Mouse (Mus musculus) c-Kit-positive CD71-positive TER-119-positive erythroid progenitor cells, embryonic 14.5 days (primary cell): ENCODE data around the gene Acbd7.
A peak's percentile ranks its signal among the peaks of the same experiment; 100 is the strongest.

Experiments used
- DNase-seq: peaks from one replicate; pipeline ENCODE4 v3.0.0-alpha.2; 2013; ENCODE audit warnings: low spot score

Acbd7 gene

DNA sequence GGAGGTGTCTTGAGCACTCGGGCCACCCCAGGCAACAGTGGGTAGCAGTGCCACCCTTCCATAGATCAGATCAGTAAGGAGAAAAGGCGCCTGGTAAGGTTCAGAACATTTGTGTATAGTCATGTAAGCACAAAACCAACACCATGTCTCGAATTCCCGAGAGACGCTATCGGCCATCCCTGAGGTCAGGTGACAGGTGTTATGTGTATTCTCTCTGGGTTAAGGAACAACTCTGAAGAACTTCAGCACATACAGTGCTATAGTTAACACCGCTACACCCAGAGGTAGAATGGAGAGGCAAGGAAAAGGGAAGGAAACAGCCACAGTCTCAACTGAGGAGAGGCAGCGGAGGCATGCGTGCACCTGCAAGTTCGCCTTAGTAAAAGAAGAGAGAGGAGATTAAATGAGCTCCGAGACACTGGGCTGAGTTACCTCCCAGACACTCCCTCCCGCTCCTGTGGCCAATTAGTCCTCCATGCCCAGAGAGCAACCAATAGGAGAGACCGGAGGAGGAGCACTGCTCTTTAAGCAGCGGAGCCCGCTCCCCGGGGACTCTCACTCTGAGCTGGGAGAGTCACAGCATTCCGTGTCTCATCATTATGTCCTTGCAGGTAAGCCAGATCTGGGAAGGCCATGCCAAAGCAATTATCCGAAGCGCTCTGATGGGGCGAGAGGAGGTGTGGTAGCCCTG is at the start of gene Acbd7:
TSS of gene Acbd7 (plus strand) at position 558 of the 691 bp plus-strand sequence.
- DNase-seq = peak; percentile 79

DNA sequence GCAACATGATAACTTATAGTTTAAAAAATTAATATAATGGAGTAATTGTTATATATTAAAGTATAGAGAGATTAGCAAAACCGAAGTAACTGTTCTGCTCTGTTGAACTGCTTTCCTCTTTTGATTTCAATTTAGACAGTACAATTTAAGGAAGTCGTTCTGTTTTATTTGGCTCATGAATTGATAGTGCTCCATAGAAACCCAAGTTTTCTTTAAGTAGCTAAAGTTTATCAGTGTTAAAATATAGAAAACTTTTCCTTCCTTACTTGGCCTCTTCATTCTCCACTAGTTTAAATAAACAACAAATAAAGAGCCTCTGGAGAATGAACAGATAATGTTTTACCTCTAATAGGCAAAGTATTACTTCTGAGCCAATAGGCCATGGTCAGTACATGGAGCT is 49.7 kb upstream of the Acbd7 start:
- DNase-seq = no peak

DNA sequence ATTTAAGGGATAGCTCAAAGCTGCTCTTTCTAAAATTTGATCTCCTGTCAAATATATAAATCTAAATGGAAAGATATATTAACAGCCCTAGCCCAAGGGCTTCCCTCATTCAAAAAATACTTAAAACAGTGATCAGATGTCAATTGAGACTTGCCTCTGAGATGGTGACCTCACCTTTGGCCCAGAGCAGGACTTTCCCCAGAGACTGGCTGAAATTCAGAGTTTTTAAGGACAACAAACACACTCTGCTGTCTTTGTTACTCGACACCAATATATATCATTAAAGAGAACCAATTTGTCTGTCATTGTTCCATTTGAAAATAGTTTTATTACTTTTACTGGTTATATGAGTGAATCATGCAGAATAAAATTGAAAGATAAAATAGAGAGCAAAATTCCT is 46.4 kb upstream of the Acbd7 start:
- no peak for DNase-seq

DNA sequence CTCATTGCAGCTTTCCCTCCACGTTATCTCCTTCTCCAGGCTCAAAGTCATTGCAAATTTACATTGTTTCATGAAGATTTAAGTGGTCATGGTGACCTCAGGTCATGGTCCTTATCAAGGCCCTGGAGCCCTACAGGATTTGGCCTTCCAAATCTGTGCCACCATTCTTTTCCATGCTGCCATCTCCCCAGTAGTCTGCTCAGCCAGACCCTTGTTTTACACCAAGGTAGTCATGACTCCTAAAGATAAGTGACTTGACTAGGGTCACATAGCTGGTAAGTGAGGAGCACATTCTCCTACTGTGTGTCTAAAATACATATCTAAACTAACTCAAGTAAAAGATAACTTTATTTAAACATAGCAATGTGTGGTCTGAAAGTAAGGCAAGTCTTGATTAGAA is 43.8 kb upstream of the Acbd7 start:
- no peak for DNase-seq

DNA sequence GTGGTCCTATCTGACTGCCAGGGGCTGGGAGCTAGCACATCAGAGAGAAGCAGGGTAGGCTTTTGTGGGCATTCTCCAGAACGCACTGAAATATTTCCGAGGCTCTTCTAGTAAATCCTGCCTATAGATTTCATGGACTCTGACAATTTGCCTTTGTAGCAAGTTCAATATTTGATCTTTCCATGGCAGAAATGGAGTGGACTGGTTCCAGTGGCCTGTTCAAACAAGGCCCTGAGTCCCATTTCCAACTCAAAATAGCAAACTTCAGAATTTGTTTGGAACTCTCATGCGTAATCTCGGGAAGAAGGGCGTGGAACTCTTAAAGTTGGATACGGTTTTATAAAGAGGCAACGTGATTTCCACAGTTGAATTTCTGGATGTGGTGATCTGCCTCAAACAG is 40.1 kb upstream of the Acbd7 start:
- DNase-seq = no peak

DNA sequence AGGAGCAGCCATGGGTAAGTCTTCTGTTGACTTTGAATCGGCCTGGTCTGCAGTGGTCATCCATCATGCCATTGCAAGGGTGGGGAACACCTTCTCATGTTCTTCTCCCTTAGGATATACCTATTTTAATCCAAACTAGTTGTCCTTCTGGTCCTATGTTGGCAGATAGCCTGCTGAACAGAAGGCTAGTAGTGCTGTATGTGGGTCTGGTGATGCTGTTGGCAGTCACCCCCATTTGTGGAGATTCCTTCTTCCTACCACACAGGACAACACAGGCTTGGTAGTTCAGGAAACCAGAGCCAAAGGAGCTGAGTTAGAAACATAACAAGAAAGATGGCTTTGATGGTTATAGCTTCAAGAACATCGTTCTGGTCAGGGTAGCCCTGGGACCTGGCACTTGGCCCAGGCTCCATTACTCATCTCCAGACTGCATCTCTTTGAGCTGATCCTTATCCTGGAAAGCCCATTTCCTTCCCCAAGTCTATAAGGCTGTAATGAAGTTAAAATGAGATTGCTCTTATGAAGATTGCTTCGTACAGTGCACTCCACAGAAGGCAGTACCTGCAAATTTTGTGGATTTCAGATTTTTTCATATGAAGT is 30.4 kb upstream of the Acbd7 start:
- DNase-seq = no peak

DNA sequence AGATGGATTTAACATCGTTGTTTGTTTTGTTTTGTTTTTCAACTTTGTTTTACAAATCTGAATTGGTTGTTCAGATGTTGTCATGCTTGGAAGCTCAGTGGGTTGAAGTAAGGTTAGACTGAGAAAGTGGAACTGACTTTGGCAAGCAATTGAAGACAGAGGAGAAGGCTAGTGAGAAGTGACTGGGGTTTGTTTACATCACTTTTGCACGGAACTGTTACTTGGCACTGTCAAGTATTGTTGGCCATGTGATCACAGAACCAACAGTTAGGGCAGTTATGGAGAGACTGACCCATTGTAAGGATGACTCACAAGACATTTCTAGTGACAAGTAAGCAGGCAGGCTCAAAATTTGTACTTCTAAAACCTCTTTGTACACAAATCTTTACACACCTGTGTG is 12.8 kb upstream of the Acbd7 start:
- no peak for DNase-seq

DNA sequence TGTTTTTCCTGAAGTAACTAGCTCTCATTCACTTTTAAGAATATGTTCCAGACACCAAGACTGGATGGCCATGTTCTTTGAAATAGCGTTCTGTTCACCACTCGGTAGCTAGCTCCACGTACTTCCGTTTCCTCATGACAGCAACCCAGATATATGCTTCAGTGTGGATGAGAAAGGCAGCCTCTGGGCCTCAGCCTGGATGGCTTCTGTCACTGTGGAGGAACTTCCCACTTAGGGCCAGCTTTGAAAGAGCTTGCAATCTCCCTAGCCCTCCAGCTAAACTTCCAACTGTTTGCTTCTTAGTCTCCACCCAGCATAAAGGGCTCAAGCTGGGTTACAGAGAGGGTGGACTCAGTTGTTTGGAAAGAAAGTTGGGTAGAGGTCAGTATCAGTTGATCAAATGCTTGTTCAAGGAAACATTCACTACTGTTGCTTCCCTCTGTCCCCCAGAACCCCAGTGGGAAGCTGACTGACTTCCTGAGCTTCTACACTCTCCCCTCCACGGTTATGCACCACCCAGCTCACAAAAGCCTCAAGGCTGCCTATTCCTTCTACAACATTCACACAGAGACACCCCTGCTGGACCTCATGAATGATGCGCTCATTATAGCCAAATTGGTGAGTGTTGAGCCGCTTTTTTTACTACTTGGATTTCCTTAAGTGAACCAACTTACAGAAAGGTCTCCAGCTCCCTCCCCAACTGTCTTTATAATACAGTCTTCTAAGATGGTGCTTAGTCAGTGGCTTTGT is 11.4 kb upstream of the Acbd7 start:
- no peak for DNase-seq

DNA sequence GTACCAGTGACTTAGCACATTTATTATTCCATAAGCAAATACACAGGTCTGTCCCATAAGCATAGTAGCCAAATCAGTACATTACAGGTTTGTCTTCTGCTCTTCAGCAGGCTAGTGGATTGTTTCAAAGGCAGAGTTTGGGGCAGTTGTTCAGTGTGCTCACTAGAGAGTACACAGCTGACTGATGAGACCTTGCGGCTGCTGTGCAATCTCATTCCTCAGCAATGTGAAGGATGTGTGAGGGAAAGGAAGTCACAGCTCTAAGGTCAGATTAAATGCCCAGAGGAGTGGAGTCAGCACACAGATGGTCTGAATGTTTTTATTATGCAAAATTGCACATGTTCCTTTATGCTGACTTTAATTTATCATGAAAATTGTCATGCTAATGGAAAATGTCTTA is 9.4 kb upstream of the Acbd7 start:
- DNase-seq = no peak

DNA sequence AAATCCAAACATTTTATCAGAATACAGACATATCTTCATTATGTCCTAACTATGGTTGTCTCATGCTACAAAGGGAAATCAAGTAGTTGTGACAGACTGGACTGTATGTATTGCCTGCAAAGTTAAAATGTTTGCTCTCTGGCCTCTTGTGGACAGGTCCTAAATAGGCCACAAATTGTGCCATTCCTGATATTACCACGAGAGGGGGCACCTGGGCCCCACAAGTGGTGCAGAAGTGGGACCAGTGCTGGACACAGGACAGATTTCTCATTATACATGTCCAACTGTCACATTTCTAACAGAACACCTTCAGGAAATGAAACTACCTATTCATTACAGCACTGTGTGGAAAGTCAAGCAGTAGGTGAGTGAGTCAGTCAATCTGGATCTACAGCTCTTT is 8.6 kb upstream of the Acbd7 start:
- DNase-seq = peak; percentile 65

DNA sequence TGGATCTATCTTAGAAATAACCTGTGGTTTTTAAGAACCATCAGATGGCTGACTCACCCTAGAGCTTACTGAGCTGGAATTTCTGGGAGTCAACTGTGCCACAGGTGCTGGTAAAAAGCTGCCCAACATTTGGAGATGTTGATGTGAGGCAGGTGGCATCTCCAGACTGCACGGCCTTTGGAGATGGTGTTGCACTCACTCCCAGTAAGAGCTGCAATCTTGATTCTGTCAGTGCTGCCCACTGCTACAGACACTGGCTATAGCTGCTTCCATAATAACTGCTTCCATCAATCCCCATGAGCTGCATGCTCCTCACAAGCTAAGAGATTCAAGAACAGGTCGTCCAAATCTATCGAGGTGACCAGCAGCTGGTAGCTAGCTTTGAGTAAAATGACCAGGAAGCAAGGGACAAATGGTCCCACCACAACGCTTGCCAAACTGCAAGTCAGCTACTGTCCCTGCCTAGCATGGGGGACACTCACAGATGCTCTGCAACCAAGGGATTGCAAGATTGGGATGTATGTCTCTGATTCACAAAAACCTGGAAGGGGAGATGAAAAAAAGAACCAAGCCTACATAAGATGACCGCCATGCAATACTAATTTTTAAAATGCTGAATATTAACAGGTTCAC is 4.8 kb upstream of the Acbd7 start:
- no peak for DNase-seq

DNA sequence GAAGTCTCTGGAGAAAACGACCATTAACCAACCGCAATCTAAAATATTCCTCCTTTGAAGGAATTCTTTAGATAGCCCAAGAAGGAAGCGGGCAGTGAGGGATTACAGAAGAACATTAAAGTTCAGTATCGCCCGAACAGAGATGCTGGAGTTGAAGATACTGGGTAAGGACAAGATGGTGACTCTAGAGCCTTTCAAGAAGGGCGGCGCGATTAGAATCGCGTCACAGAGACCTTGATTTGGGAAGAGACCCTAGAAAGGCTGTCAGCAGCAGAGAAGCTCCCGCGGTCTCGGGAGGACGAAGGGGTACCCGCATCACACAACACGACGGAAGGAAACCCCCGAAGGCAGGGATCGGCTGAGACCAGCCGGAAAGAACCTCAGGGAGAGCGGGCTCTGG is 3.9 kb upstream of the Acbd7 start:
- DNase-seq = peak; percentile 53

DNA sequence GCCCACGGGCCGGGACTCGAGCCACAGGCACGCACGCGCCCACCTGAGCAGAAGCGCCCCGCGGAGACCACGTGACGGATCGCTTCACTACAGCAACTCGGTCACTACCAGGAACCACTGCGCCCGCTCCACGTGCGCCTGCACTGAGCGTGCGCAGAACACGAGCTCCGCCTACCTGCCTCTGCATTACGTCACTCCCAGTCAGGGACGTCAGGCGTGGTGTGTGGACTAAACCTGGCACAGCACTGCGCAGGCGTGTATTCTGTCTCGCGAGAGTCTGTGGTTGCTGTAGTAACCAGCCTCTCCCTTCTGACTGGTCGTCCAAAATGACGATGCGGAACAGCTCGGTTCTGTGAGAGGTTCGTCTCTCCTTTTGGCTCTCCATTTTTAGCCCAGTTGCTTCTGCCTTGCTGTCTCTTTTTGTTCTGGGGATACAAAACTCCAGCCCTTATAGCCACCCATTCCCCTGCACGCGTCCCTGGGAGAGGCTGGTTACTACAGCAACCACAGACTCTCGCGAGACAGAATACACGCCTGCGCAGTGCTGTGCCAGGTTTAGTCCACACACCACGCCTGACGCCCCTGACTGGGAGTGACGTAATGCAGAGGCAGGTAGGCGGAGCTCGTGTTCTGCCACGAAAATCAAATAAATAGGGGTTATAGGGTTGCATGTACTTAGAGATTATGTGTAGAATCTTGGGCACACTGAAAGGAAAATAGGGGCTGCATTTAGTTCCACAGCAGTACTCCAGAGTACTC is 3.3 kb upstream of the Acbd7 start, which contains the start of gene Rpp38:
TSS of gene Rpp38 (minus strand) at position 160 of the 759 bp plus-strand sequence.
- peak; percentile 94 for DNase-seq

DNA sequence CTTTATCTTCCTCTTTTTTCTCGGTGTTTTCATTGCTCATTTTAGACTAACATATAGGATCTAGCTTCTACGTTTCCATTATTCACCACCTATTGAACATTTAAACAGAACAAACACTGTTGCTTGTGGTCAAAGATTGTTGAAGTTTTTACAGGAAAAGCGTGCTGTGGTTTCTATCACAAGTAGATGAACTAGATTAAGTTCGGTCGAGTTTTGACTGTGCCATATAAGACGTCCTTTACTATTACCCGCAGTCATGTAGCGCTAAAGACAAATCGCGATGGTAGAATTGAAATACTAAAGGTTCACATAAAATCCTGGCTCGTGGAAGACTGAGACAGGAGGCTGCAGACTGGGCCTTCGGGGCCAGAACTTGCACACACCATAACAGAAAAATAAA is 2.2 kb upstream of the Acbd7 start:
- no peak for DNase-seq

DNA sequence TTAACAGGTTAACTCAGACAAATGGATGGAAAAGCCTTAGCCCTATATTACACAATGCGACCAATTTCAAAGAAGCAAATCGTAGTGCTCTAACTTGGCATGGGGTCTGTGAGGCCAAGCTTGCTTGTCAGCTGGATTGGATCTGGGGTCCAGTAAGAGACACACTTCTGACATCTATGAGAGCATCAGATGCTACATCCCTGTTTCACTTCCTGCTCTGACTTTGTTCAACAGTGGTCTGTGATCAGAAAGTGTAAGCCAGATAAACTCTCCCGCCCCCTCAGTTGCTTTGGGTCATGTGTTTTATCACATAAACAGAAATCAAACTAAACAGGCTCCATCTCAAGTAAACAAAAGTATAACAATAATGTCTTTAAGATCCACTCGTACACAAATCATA is 12.5 kb downstream of the Acbd7 start:
- no peak for DNase-seq

DNA sequence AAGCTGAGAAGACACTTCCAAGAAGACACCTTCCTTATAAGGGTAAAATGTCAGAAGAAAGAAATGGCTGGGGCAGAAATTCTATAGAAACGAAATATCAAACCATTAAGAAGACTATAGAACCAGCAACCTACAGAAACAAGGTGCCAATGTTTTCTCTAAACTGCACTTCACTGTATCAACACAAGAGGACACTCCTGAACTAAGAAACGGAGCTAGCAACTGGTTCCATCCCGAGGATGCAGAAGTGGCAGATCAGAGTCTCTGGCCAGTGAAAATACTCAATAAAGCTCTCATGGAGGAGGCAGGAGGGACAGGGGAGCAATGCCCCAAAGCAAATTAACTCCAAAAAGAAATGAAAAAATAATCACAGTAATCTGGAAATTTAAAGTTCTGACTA is 13.0 kb downstream of the Acbd7 start:
- DNase-seq = no peak

DNA sequence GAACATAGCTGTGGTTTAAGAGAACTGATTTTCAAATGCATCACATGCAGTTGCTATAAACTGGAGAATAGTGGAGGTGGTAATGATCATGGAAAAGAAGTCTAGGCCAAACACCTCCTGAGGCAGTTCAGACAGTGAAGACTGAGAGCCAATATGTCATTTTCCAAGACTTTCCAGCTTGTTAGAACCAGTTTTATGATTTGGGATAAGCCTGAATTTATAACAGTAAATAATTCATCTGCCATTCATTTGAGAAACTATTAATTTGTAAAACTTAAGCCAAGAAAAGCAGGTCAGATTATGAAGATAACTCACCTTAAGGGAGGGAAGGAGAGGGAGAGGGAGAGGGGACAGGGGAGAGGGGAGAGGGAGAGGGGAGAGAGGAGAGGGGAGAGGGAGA is 17.2 kb downstream of the Acbd7 start:
- no peak for DNase-seq

DNA sequence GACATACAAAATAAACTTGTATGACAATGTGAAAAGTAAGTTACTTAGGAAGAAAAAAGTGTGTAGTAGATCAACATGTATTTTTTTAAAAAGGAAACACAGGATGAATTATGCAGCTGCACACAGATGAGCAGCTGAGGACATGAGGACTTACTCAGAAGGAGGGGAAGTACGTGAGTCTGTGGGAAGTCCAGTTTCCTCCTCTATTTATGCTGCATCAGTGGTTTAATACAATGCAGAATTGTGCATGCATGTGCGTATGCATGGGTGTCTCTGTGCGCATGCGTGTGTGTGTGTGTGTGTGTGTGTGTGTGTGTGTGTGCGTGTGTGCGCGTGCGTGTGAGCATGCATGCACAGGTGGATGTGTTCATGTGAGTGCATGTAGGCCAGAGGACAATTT is 19.8 kb downstream of the Acbd7 start:
- DNase-seq = no peak

DNA sequence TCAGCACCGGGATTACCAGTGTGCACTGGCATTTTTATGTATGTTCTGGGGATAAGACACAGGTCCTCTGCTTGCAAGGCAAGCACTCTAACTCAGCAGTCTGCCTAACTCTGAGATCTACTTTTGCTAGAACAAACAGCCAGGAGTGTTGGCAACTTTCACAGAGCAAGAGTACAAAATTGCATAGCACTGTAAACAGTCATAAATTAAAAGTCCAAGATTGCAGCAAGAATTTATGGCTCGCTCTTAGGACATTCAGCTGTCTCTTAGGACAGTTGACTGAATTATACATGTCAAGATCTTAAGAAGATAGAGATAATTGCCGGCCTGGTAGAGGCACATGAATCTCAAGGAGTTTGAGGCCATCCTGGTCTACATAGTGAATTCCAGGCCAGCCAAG is 20.3 kb downstream of the Acbd7 start:
- DNase-seq = no peak

DNA sequence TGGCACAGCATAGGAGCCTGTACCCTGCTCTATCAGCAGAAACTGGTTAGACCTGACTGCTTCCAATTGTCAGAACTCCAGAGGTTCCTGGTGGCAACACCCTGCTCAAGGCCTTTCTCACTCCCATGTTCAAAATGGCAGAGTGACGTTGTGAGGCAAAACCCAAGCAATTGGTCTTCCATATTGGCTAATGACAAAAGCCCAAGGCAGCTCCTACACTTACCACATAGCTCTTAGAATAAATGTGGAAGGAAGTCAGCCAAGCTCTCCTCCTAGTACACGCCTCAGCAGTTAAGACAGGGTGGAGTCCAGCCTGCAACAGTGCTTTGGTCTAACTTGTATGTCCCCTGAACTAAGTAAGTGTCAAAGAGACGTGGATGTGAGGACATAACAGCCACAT is 21.9 kb downstream of the Acbd7 start:
- DNase-seq = no peak

DNA sequence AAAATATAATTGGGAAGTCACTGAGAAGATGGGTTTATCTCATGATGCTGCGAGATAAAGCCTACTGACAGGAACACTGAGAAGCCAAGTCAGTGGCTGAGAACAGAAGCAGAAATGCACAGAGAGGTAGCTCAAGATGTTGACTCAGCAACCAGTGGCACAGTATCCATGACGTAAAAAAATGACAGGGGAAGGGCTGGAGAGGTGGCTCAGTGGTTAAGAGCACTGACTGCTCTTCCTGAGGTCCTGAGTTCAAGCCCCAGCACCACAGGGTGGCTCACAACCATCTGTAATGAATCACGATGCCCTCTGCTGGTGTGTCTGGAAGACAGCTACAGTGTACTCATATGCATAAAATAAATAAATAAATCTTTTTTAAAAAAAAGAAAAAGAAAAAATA is 25.1 kb downstream of the Acbd7 start:
- DNase-seq = no peak

DNA sequence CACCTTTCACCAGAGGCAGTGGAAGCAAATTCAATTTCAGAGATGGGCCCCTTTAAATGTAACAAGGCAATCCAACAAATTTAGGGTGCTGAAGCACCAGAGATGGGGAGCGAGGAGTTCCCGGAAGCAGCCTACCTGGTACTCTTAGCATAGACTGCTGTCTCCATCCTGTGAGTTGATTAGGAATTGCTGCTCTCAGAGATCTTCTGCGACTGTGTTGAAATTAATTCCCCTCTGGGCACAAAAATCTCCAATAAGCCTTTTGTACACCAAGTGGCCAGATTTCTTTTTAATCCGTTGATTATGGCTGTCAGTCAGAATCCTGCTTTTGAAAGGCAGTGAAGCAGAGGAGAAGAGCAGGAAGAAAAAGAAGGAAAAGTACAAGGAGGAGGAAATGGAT is 29.2 kb downstream of the Acbd7 start:
- DNase-seq = no peak
